Mouse (Mus musculus) liver, adult 2 months (tissue): Measurements from ENCODE around the gene Gpc6. TPM values are rescaled to one million over a fixed set of nuclear protein-coding genes. Genes with fewer than 3 reads are reported as not detected.

ENCODE experiments used
- DNase-seq: peaks from one replicate; pipeline ENCODE4 v3.0.0-alpha.2; 2011; ENCODE audit warnings: low read depth, low spot score; ENCODE audit errors: extremely low read depth
- H3K27ac ChIP-seq: fragments of 200-500 bp; replicated peaks from 2 replicates; pipeline ENCODE4 v1.5.1; 2012; ENCODE audit warnings: low read depth, mild to moderate bottlenecking, control low read depth, inconsistent platforms, low read length; ENCODE audit not compliant: insufficient read depth
- H3K27me3 ChIP-seq: fragments of 200-500 bp; 2 replicates; pipeline ENCODE4 v1.6.1; 2012; ENCODE audit warnings: mild to moderate bottlenecking, moderate library complexity, low read length, inconsistent platforms; ENCODE audit not compliant: control insufficient read depth, insufficient read depth
- H3K36me3 ChIP-seq: fragments of 200-500 bp; 2 replicates; pipeline ENCODE4 v1.6.1; 2012; ENCODE audit warnings: low read length, inconsistent platforms; ENCODE audit not compliant: control insufficient read depth, insufficient read depth
- H3K4me1 ChIP-seq: fragments of 200-500 bp; 2 replicates; pipeline ENCODE4 v1.6.1; 2011; ENCODE audit warnings: low read length; ENCODE audit not compliant: control insufficient read depth, insufficient read depth
- H3K4me3 ChIP-seq: fragments of 200-500 bp; 2 replicates; pipeline ENCODE4 v1.5.1; 2011; ENCODE audit warnings: low read depth, mild to moderate bottlenecking, control low read depth, low read length, moderate library complexity; ENCODE audit not compliant: insufficient read depth
- H3K79me2 ChIP-seq: fragments of 200-500 bp; 2 replicates; pipeline ENCODE4 v1.6.1; 2012; ENCODE audit warnings: inconsistent platforms, mild to moderate bottlenecking, low read length, moderate library complexity; ENCODE audit not compliant: control insufficient read depth, insufficient read depth
- H3K9ac ChIP-seq: fragments of 200-500 bp; 2 replicates; pipeline ENCODE4 v1.6.1; 2012; ENCODE audit warnings: low read depth, mild to moderate bottlenecking, control low read depth, inconsistent platforms, low read length
- CTCF ChIP-seq: fragments of 200-500 bp; IDR thresholded peaks from 2 replicates; pipeline ENCODE4 v1.5.1; 2011; ENCODE audit warnings: low read depth, low read length, control low read depth
- POLR2A ChIP-seq: fragments of 200-500 bp; IDR thresholded peaks from 2 replicates; pipeline ENCODE4 v1.6.1; 2011; ENCODE audit warnings: low read length, control low read depth; ENCODE audit not compliant: insufficient read depth; ENCODE audit errors: extremely low read depth
- WGBS: fragments of 180-500 bp; shearing (Covaris S2); methylation state at CpG from one replicate; pipeline ENCODE4 v1.1.7; 2018; 5-methylcytosine and 5-hydroxymethylcytosine counted together
- polyA plus RNA-seq: library from polyadenylated mRNA; depleted of rRNA; stranded (reverse); fragments of >200 nt; gene quantifications from 2 replicates; pipeline ENCODE4 v1.2.3, GENCODE M21; 2012
- total RNA-seq: library from RNA; depleted of rRNA; stranded (reverse); fragments of >200 nt; gene quantifications from 2 replicates; pipeline ENCODE4 v1.2.3, GENCODE M21; 2014

Gpc6 gene
- total and polyA plus RNA-seq, 2 experiments = 0.88 to 2.6 TPM

- H3K27ac ChIP-seq = no peak overlapping the region
- no peaks in the 10 kb centered on the region for H3K79me2 ChIP-seq
- WGBS = 92% methylated on average over 7 of the region's 7 CpGs
- H3K36me3 ChIP-seq = no peaks in the 10 kb centered on the region
- no peak overlapping the region for H3K9ac ChIP-seq
- TF ChIP-seq POLR2A = no peak
- TF ChIP-seq CTCF = no peak
- H3K4me1 ChIP-seq = peaks cover 12% of the 10 kb centered on the region
- no peak for DNase-seq
- no peaks in the 10 kb centered on the region for H3K27me3 ChIP-seq
- no peak overlapping the region for H3K4me3 ChIP-seq
These were observed 458.1 kb downstream of the Gpc6 start for GRCm38 (mm10) chr14:117383188-117383587.

GRCm38 (mm10) chr14:117384096-117384770, 459.1 kb downstream of the Gpc6 start:
- Histone ChIP-seq H3K27ac (peak overlapping the region; percentile 40; the same call in 1 of the 2 replicates), H3K27me3 (no peaks in the 10 kb centered on the region), H3K4me3 (no peak overlapping the region), H3K36me3 (no peaks in the 10 kb centered on the region), H3K9ac (0 out of 2 replicates have a peak overlapping the region, but pooled peaks have one; percentile 12), H3K79me2 (no peaks in the 10 kb centered on the region), H3K4me1 (peaks cover 12% of the 10 kb centered on the region)
- TF ChIP-seq POLR2A (no peak), CTCF (0 out of 2 replicates have a peak, but pooled peaks have one; percentile 8)
- DNase-seq = peak; percentile 99
- 27% methylated on average over 8 of the region's 8 CpGs for WGBS

GRCm38 (mm10) chr14:117385731-117386270, 460.7 kb downstream of the Gpc6 start:
- Histone ChIP-seq H3K4me3 (no peak overlapping the region), H3K36me3 (no peaks in the 10 kb centered on the region), H3K79me2 (no peaks in the 10 kb centered on the region), H3K4me1 (peaks cover 12% of the 10 kb centered on the region), H3K27me3 (no peaks in the 10 kb centered on the region), H3K9ac (no peak overlapping the region), H3K27ac (no peak overlapping the region)
- TF ChIP-seq CTCF (no peak), POLR2A (no peak)
- peak; percentile 93 for DNase-seq

GRCm38 (mm10) chr14:117390794-117391320, 465.7 kb downstream of the Gpc6 start:
- H3K36me3 ChIP-seq = no peaks in the 10 kb centered on the region
- no peak overlapping the region for H3K4me3 ChIP-seq
- H3K4me1 ChIP-seq = no peaks in the 10 kb centered on the region; the same call in 1 of the 2 replicates
- WGBS = 94% methylated on average over 3 of the region's 3 CpGs
- H3K27ac ChIP-seq = no peak overlapping the region
- H3K9ac ChIP-seq = no peak overlapping the region
- H3K27me3 ChIP-seq = no peaks in the 10 kb centered on the region
- H3K79me2 ChIP-seq = no peaks in the 10 kb centered on the region
- no peak for TF ChIP-seq CTCF
- no peak for TF ChIP-seq POLR2A
- no peak for DNase-seq

GRCm38 (mm10) chr14:117391412-117391811, 466.3 kb downstream of the Gpc6 start:
- no peaks in the 10 kb centered on the region; the same call in 1 of the 2 replicates for H3K4me1 ChIP-seq
- no peak overlapping the region for H3K27ac ChIP-seq
- 40% methylated on average over 4 of the region's 4 CpGs for WGBS
- peak; percentile 44 for DNase-seq
- no peak for TF ChIP-seq CTCF
- no peak for TF ChIP-seq POLR2A
- no peaks in the 10 kb centered on the region for H3K79me2 ChIP-seq
- no peaks in the 10 kb centered on the region for H3K36me3 ChIP-seq
- H3K27me3 ChIP-seq = no peaks in the 10 kb centered on the region
- no peak overlapping the region for H3K4me3 ChIP-seq
- H3K9ac ChIP-seq = no peak overlapping the region

GRCm38 (mm10) chr14:117397165-117397564, 472.1 kb downstream of the Gpc6 start:
- H3K36me3 ChIP-seq = no peaks in the 10 kb centered on the region
- no peaks in the 10 kb centered on the region for H3K79me2 ChIP-seq
- TF ChIP-seq POLR2A = no peak
- TF ChIP-seq CTCF = no peak
- no peak overlapping the region for H3K4me3 ChIP-seq
- H3K27me3 ChIP-seq = no peaks in the 10 kb centered on the region
- no peaks in the 10 kb centered on the region for H3K4me1 ChIP-seq
- no peak overlapping the region for H3K27ac ChIP-seq
- no peak for DNase-seq
- 77% methylated on average over 3 of the region's 3 CpGs for WGBS
- no peak overlapping the region for H3K9ac ChIP-seq
